Mouse (Mus musculus): ENCODE measurements around the gene Ehmt2. TPM values are rescaled to one million over a fixed set of nuclear protein-coding genes. Genes with fewer than 3 reads are reported as not detected.
"Not testable (repeated sequence)": the region's sequence is repeated elsewhere in the genome, so short reads cannot be mapped to it uniquely, and the experiment has no call there.

The Ehmt2 gene
- polyA plus RNA-seq, 1 experiment from 2014 or later, result 86.8 TPM

GRCm38 (mm10) chr17:34951636-34952377, 53.5 kb downstream of the Ehmt2 start:
- peak overlapping the region; percentile 99 for H3K9ac ChIP-seq (replicated peaks; ENCODE audit: low read depth, low read length)
- under 1% methylated on average over 29 of the region's 29 CpGs for WGBS
- peak; percentile 63 for ATAC-seq (ENCODE audit: low read depth)
- H3K27ac ChIP-seq (ENCODE audit: low read depth, low read length), result peak overlapping the region; percentile 92
- peak overlapping the region; percentile 99 for H3K4me2 ChIP-seq (ENCODE audit: low read depth, low read length)
- H3K4me3 ChIP-seq (ENCODE audit: low read depth, low read length), result peak overlapping the region; percentile 96
- peaks cover 6% of the 10 kb centered on the region; the same call in 1 of the 2 replicates for H3K27me3 ChIP-seq (ENCODE audit: control insufficient read depth, insufficient read depth, low read length)
- H3K4me1 ChIP-seq (ENCODE audit: control insufficient read depth, insufficient read depth, low read length), result peaks cover 11% of the 10 kb centered on the region; the same call in 1 of the 2 replicates
- no peaks in the 10 kb centered on the region for H3K9me3 ChIP-seq (ENCODE audit: control insufficient read depth, low read length)
- H3K36me3 ChIP-seq (ENCODE audit: control insufficient read depth, insufficient read depth, low read length), result peaks cover 10% of the 10 kb centered on the region; the same call in 1 of the 2 replicates

- H3K4me2 ChIP-seq (ENCODE audit: low read depth, low read length), result peak overlapping the region; percentile 99
- H3K27ac ChIP-seq (ENCODE audit: low read depth, low read length), result peak overlapping the region; percentile 92
- peaks cover 6% of the 10 kb centered on the region; the same call in 1 of the 2 replicates for H3K27me3 ChIP-seq (ENCODE audit: control insufficient read depth, insufficient read depth, low read length)
- peaks cover 11% of the 10 kb centered on the region; the same call in 1 of the 2 replicates for H3K4me1 ChIP-seq (ENCODE audit: control insufficient read depth, insufficient read depth, low read length)
- peaks cover 10% of the 10 kb centered on the region; the same call in 1 of the 2 replicates for H3K36me3 ChIP-seq (ENCODE audit: control insufficient read depth, insufficient read depth, low read length)
- H3K9ac ChIP-seq (replicated peaks; ENCODE audit: low read depth, low read length), result peak overlapping the region; percentile 99
- no peaks in the 10 kb centered on the region for H3K9me3 ChIP-seq (ENCODE audit: control insufficient read depth, low read length)
- under 1% methylated on average over 23 of the region's 23 CpGs for WGBS
- peak overlapping the region; percentile 96 for H3K4me3 ChIP-seq (ENCODE audit: low read depth, low read length)
- peak; percentile 80 for ATAC-seq (ENCODE audit: low read depth)
These were observed 54.2 kb downstream of the Ehmt2 start for GRCm38 (mm10) chr17:34952378-34953040.

- ATAC-seq (ENCODE audit: low read depth), result no peak
- peaks cover 10% of the 10 kb centered on the region; the same call in 1 of the 2 replicates for H3K36me3 ChIP-seq (ENCODE audit: control insufficient read depth, insufficient read depth, low read length)
- no peak overlapping the region for H3K9ac ChIP-seq (replicated peaks; ENCODE audit: low read depth, low read length)
- H3K9me3 ChIP-seq (ENCODE audit: control insufficient read depth, low read length), result no peaks in the 10 kb centered on the region
- peaks cover 6% of the 10 kb centered on the region; the same call in 1 of the 2 replicates for H3K27me3 ChIP-seq (ENCODE audit: control insufficient read depth, insufficient read depth, low read length)
- peaks cover 11% of the 10 kb centered on the region; the same call in 1 of the 2 replicates for H3K4me1 ChIP-seq (ENCODE audit: control insufficient read depth, insufficient read depth, low read length)
- 91% methylated on average over 3 of the region's 3 CpGs for WGBS
- no peak overlapping the region for H3K27ac ChIP-seq (ENCODE audit: low read depth, low read length)
- H3K4me3 ChIP-seq (ENCODE audit: low read depth, low read length), result peak overlapping the region; percentile 96; the same call in 1 of the 2 replicates
- H3K4me2 ChIP-seq (ENCODE audit: low read depth, low read length), result no peak overlapping the region; the same call in 1 of the 2 replicates
These were observed 55.0 kb downstream of the Ehmt2 start for GRCm38 (mm10) chr17:34953258-34953657.

GRCm38 (mm10) chr17:34953904-34954303, 55.6 kb downstream of the Ehmt2 start:
- no peak overlapping the region for H3K27ac ChIP-seq (ENCODE audit: low read depth, low read length)
- peaks cover 6% of the 10 kb centered on the region; the same call in 1 of the 2 replicates for H3K27me3 ChIP-seq (ENCODE audit: control insufficient read depth, insufficient read depth, low read length)
- H3K4me3 ChIP-seq (ENCODE audit: low read depth, low read length), result no peak overlapping the region
- no peak overlapping the region for H3K9ac ChIP-seq (replicated peaks; ENCODE audit: low read depth, low read length)
- H3K9me3 ChIP-seq (ENCODE audit: control insufficient read depth, low read length), result no peaks in the 10 kb centered on the region
- peaks cover 11% of the 10 kb centered on the region; the same call in 1 of the 2 replicates for H3K4me1 ChIP-seq (ENCODE audit: control insufficient read depth, insufficient read depth, low read length)
- 93% methylated on average over 4 of the region's 4 CpGs for WGBS
- H3K36me3 ChIP-seq (ENCODE audit: control insufficient read depth, insufficient read depth, low read length), result peaks cover 10% of the 10 kb centered on the region; the same call in 1 of the 2 replicates
- ATAC-seq (ENCODE audit: low read depth), result no peak
- no peak overlapping the region for H3K4me2 ChIP-seq (ENCODE audit: low read depth, low read length)

- H3K27me3 ChIP-seq (ENCODE audit: control insufficient read depth, insufficient read depth, low read length), result peaks cover 6% of the 10 kb centered on the region; the same call in 1 of the 2 replicates
- peaks cover 7% of the 10 kb centered on the region; the same call in 1 of the 2 replicates for H3K36me3 ChIP-seq (ENCODE audit: control insufficient read depth, insufficient read depth, low read length)
- H3K9me3 ChIP-seq (ENCODE audit: control insufficient read depth, low read length), result no peaks in the 10 kb centered on the region
- no peak overlapping the region for H3K4me2 ChIP-seq (ENCODE audit: low read depth, low read length)
- WGBS, result 88% methylated on average over 4 of the region's 4 CpGs
- no peak overlapping the region for H3K4me3 ChIP-seq (ENCODE audit: low read depth, low read length)
- peaks cover 11% of the 10 kb centered on the region; the same call in 1 of the 2 replicates for H3K4me1 ChIP-seq (ENCODE audit: control insufficient read depth, insufficient read depth, low read length)
- ATAC-seq (ENCODE audit: low read depth), result no peak
- no peak overlapping the region for H3K27ac ChIP-seq (ENCODE audit: low read depth, low read length)
- H3K9ac ChIP-seq (replicated peaks; ENCODE audit: low read depth, low read length), result no peak overlapping the region
These were observed 56.6 kb downstream of the Ehmt2 start for GRCm38 (mm10) chr17:34954831-34955230.

- no peak for ATAC-seq (ENCODE audit: low read depth)
- no peak overlapping the region for H3K27ac ChIP-seq (ENCODE audit: low read depth, low read length)
- no peaks in the 10 kb centered on the region for H3K9me3 ChIP-seq (ENCODE audit: control insufficient read depth, low read length)
- no peak overlapping the region for H3K4me2 ChIP-seq (ENCODE audit: low read depth, low read length)
- 77% methylated on average over 3 of the region's 3 CpGs for WGBS
- no peak overlapping the region for H3K9ac ChIP-seq (replicated peaks; ENCODE audit: low read depth, low read length)
- no peaks in the 10 kb centered on the region; the same call in 1 of the 2 replicates for H3K36me3 ChIP-seq (ENCODE audit: control insufficient read depth, insufficient read depth, low read length)
- peaks cover 6% of the 10 kb centered on the region; the same call in 1 of the 2 replicates for H3K27me3 ChIP-seq (ENCODE audit: control insufficient read depth, insufficient read depth, low read length)
- H3K4me3 ChIP-seq (ENCODE audit: low read depth, low read length), result no peak overlapping the region
- peaks cover 3% of the 10 kb centered on the region; the same call in 1 of the 2 replicates for H3K4me1 ChIP-seq (ENCODE audit: control insufficient read depth, insufficient read depth, low read length)
These were observed 57.6 kb downstream of the Ehmt2 start for GRCm38 (mm10) chr17:34955884-34956283.

- Histone ChIP-seq H3K4me3 (ENCODE audit: low read depth, low read length) (no peak overlapping the region), H3K9me3 (ENCODE audit: control insufficient read depth, low read length) (no peaks in the 10 kb centered on the region), H3K36me3 (ENCODE audit: control insufficient read depth, insufficient read depth, low read length) (no peaks in the 10 kb centered on the region), H3K9ac (replicated peaks; ENCODE audit: low read depth, low read length) (no peak overlapping the region), H3K27me3 (ENCODE audit: control insufficient read depth, insufficient read depth, low read length) (peaks cover 6% of the 10 kb centered on the region; the same call in 1 of the 2 replicates), H3K4me1 (ENCODE audit: control insufficient read depth, insufficient read depth, low read length) (no peaks in the 10 kb centered on the region), H3K27ac (ENCODE audit: low read depth, low read length) (no peak overlapping the region), H3K4me2 (ENCODE audit: low read depth, low read length) (no peak overlapping the region)
- WGBS, result 44% methylated on average over 1 of the region's 1 CpGs
- ATAC-seq (ENCODE audit: low read depth), result no peak
These were observed 58.1 kb downstream of the Ehmt2 start for GRCm38 (mm10) chr17:34956340-34956739.

- not testable (repeated sequence) for H3K9ac ChIP-seq (replicated peaks; ENCODE audit: low read depth, low read length); H3K27me3 ChIP-seq (ENCODE audit: control insufficient read depth, insufficient read depth, low read length); H3K4me1 ChIP-seq (ENCODE audit: control insufficient read depth, insufficient read depth, low read length); ATAC-seq (ENCODE audit: low read depth); H3K4me2 ChIP-seq (ENCODE audit: low read depth, low read length); H3K4me3 ChIP-seq (ENCODE audit: low read depth, low read length); H3K27ac ChIP-seq (ENCODE audit: low read depth, low read length); H3K36me3 ChIP-seq (ENCODE audit: control insufficient read depth, insufficient read depth, low read length); H3K9me3 ChIP-seq (ENCODE audit: control insufficient read depth, low read length)
- 13% methylated on average over 22 of the region's 40 CpGs for WGBS
These were observed 59.0 kb downstream of the Ehmt2 start for GRCm38 (mm10) chr17:34957291-34957690.
